Mouse (Mus musculus): ENCODE measurements around the gene Ano10. TPM values are rescaled to one million over a fixed set of nuclear protein-coding genes. Genes with fewer than 3 reads are reported as not detected.

Ano10 gene
- polyA plus RNA-seq, 1 experiment, result 63.6 TPM

GRCm38 (mm10) chr9:122193823-122194222 lies 100.4 kb downstream of the Ano10 start:
- Histone ChIP-seq H3K27ac (ENCODE audit: insufficient read depth, low read length) (no peak overlapping the region), H3K4me1 (ENCODE audit: control insufficient read depth, insufficient read depth, low read length) (peaks cover 6% of the 10 kb centered on the region; the same call in 1 of the 2 replicates), H3K4me3 (ENCODE audit: insufficient read depth, low read length) (no peak overlapping the region)
- TF ChIP-seq POLR2A (IDR thresholded peaks at IDR 0.05; ENCODE audit: low read depth, low read length) (no peak), CTCF (IDR thresholded peaks at IDR 0.05; ENCODE audit: borderline replicate concordance, insufficient read depth, low read length) (no peak)

DNA sequence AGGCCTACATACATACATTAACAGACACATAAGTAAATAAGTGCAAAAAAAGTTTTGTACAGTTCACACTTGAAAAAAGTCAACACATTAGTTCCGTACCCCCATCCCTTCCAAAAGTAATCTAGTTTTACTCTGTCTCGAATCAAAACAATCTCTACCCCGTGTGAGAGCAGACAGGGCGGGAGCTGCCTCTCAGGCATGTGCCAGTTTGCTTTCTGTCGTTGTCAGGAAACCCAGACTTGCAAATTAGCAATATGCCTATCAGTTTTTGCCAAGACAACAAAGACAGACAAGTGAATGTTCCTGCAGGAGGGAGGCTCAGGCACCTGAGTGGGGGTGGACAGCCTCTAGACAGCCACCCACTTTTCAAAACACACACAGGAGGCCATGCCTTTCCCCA lies 100.9 kb downstream of the Ano10 start:
- no peak for TF ChIP-seq POLR2A (IDR thresholded peaks at IDR 0.05; ENCODE audit: low read depth, low read length)
- TF ChIP-seq CTCF (IDR thresholded peaks at IDR 0.05; ENCODE audit: borderline replicate concordance, insufficient read depth, low read length), result no peak
- Histone ChIP-seq H3K27ac (ENCODE audit: insufficient read depth, low read length) (no peak overlapping the region), H3K4me3 (ENCODE audit: insufficient read depth, low read length) (no peak overlapping the region), H3K4me1 (ENCODE audit: control insufficient read depth, insufficient read depth, low read length) (peaks cover 6% of the 10 kb centered on the region; the same call in 1 of the 2 replicates)

DNA sequence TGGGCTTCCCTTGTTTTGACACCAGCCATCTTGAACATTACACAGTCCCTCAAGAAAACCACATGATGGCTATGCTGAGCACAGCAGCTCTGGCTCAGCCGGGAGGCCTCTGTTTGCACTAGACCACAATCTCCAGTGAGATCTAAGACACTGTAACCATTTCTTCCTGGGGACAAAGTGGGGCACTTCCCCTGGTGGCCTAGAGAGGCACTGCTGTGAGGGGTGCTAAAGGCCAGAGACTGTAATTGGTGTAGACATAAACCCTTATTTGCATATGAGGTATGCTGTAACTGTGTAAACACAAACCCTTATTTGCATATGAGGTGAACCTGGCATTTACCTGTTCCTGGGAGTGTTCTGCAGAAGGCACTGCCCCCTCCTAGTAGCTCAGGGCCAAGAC lies 105.5 kb downstream of the Ano10 start:
- no peaks in the 10 kb centered on the region for H3K4me1 ChIP-seq (ENCODE audit: control insufficient read depth, insufficient read depth, low read length)
- no peak overlapping the region for H3K4me3 ChIP-seq (ENCODE audit: insufficient read depth, low read length)
- no peak overlapping the region for H3K27ac ChIP-seq (ENCODE audit: insufficient read depth, low read length)
- TF ChIP-seq POLR2A (IDR thresholded peaks at IDR 0.05; ENCODE audit: low read depth, low read length) (no peak), CTCF (IDR thresholded peaks at IDR 0.05; ENCODE audit: borderline replicate concordance, insufficient read depth, low read length) (no peak)

DNA sequence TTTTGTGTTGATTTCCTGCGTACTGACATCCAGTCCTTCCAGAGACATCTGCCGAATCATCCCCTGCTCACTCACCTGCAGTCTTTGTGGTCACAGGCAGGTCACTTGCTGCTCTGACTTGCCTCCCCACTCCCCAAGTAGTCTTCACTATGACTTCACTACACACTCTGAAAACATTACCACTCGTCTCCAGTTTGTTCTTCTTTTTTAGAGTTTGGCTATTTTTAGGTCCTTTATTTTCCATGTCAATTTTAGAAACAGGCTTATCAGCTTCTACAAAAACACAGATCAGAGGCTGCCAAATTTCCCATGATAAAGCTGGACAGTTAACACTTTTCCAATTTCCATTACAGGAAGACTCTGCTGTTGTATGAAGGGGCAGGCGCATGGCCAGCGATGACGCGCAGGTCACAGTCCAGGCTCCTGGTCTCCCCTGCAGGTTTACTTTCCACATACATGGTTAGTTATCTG lies 106.7 kb downstream of the Ano10 start:
- no peak overlapping the region for H3K4me3 ChIP-seq (ENCODE audit: insufficient read depth, low read length)
- no peak overlapping the region for H3K27ac ChIP-seq (ENCODE audit: insufficient read depth, low read length)
- TF ChIP-seq CTCF (IDR thresholded peaks at IDR 0.05; ENCODE audit: borderline replicate concordance, insufficient read depth, low read length) (no peak), POLR2A (IDR thresholded peaks at IDR 0.05; ENCODE audit: low read depth, low read length) (no peak)
- no peaks in the 10 kb centered on the region for H3K4me1 ChIP-seq (ENCODE audit: control insufficient read depth, insufficient read depth, low read length)

GRCm38 (mm10) chr9:122186643-122187226 lies 107.5 kb downstream of the Ano10 start:
- H3K27ac ChIP-seq (ENCODE audit: insufficient read depth, low read length), result no peak overlapping the region

DNA sequence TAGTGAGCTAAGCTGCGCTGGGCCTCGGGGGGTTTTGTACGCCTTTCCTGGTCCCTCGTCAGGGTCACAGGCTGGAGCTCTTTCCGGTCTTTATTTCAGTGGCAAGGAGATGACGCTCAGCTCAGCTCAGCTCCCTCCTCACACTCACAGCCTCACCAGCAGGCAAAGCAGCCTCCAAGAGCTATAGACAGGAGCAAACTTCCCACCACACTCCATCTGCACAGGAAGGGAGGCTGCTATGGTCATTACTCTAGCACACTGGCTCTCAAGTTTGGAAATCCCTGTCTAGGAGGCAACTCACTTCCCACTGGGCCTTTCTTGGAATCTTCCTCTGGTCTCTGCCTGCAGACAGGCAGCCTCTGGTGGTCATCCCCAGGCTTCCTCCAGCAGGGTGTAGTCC lies 108.3 kb downstream of the Ano10 start:
- no peak for TF ChIP-seq CTCF (IDR thresholded peaks at IDR 0.05; ENCODE audit: borderline replicate concordance, insufficient read depth, low read length)
- TF ChIP-seq POLR2A (IDR thresholded peaks at IDR 0.05; ENCODE audit: low read depth, low read length), result no peak
- H3K27ac ChIP-seq (ENCODE audit: insufficient read depth, low read length), result no peak overlapping the region
- no peaks in the 10 kb centered on the region for H3K4me1 ChIP-seq (ENCODE audit: control insufficient read depth, insufficient read depth, low read length)
- H3K4me3 ChIP-seq (ENCODE audit: insufficient read depth, low read length), result no peak overlapping the region

More at GRCm38 (mm10) chr9:122186643-122187226, 107.5 kb downstream of the Ano10 start:
- H3K4me3 ChIP-seq (ENCODE audit: insufficient read depth, low read length), result no peak overlapping the region
- no peaks in the 10 kb centered on the region for H3K4me1 ChIP-seq (ENCODE audit: control insufficient read depth, insufficient read depth, low read length)
- TF ChIP-seq POLR2A (IDR thresholded peaks at IDR 0.05; ENCODE audit: low read depth, low read length) (no peak), CTCF (IDR thresholded peaks at IDR 0.05; ENCODE audit: borderline replicate concordance, insufficient read depth, low read length) (no peak)

DNA sequence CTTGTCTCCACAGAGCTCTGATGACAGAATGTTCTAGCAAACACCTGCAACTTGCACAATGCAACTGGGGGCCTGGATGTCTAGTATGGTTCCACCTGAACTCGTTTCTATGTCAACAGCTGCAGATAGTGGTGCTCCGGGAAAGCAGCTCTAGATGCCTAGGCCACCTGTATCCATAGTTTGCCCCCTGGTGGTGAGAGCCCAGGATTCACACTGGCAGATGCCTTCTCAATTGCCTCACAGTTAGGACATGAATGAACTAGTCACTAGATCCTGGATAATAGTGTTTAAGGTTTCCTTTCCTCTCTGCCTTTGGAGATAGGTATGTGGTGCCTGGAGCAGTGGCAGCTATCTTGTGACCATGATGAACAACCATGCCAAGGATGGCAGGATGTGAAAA lies 109.2 kb downstream of the Ano10 start:
- Histone ChIP-seq H3K27ac (ENCODE audit: insufficient read depth, low read length) (no peak overlapping the region), H3K4me3 (ENCODE audit: insufficient read depth, low read length) (no peak overlapping the region), H3K4me1 (ENCODE audit: control insufficient read depth, insufficient read depth, low read length) (no peaks in the 10 kb centered on the region)
- TF ChIP-seq CTCF (IDR thresholded peaks at IDR 0.05; ENCODE audit: borderline replicate concordance, insufficient read depth, low read length), result peak; percentile 67; the same call in 1 of the 2 replicates
- no peak for TF ChIP-seq POLR2A (IDR thresholded peaks at IDR 0.05; ENCODE audit: low read depth, low read length)

- H3K4me1 ChIP-seq (ENCODE audit: control insufficient read depth, insufficient read depth, low read length), result peaks cover 7% of the 10 kb centered on the region
- H3K4me3 ChIP-seq (ENCODE audit: insufficient read depth, low read length), result no peak overlapping the region
- TF ChIP-seq POLR2A (IDR thresholded peaks at IDR 0.05; ENCODE audit: low read depth, low read length) (no peak), CTCF (IDR thresholded peaks at IDR 0.05; ENCODE audit: borderline replicate concordance, insufficient read depth, low read length) (no peak)
- no peak overlapping the region for H3K27ac ChIP-seq (ENCODE audit: insufficient read depth, low read length)
Measured at GRCm38 (mm10) chr9:122184329-122184728, 109.9 kb downstream of the Ano10 start.

- Histone ChIP-seq H3K4me3 (ENCODE audit: insufficient read depth, low read length) (no peak overlapping the region), H3K27ac (ENCODE audit: insufficient read depth, low read length) (no peak overlapping the region), H3K4me1 (ENCODE audit: control insufficient read depth, insufficient read depth, low read length) (peaks cover 18% of the 10 kb centered on the region)
- TF ChIP-seq CTCF (IDR thresholded peaks at IDR 0.05; ENCODE audit: borderline replicate concordance, insufficient read depth, low read length) (no peak), POLR2A (IDR thresholded peaks at IDR 0.05; ENCODE audit: low read depth, low read length) (no peak)
Measured at GRCm38 (mm10) chr9:122183074-122183473, 111.1 kb downstream of the Ano10 start.

DNA sequence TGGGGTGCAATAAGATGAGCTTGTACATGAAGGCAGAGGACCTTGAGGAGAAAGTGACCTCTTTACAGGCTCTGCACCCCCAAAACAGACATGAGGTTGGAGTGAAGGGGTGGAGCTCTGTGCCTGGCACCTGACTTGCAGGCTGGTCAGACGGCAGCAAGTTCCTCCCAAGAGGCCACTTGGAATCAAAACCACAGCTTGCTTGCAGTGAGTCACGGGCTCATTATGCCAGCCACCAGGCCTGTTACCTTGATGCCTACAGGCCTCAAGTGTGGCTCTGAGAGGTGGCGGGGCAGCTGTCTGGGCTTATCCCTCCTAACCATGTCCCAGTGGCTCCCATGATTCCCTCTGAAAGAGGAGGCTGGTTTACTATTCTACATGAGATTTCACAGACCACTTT lies 114.1 kb downstream of the Ano10 start:
- H3K4me1 ChIP-seq (ENCODE audit: control insufficient read depth, insufficient read depth, low read length), result peaks cover 25% of the 10 kb centered on the region
- no peak overlapping the region for H3K27ac ChIP-seq (ENCODE audit: insufficient read depth, low read length)
- TF ChIP-seq CTCF (IDR thresholded peaks at IDR 0.05; ENCODE audit: borderline replicate concordance, insufficient read depth, low read length) (no peak), POLR2A (IDR thresholded peaks at IDR 0.05; ENCODE audit: low read depth, low read length) (no peak)
- no peak overlapping the region for H3K4me3 ChIP-seq (ENCODE audit: insufficient read depth, low read length)

Data from embryonic fibroblast, embryonic 13.5 days (primary cell).